Mouse (Mus musculus): ENCODE measurements around the gene Phyhipl.

Phyhipl gene

GRCm38 (mm10) chr10:70631142-70631541 lies 24.6 kb downstream of the Phyhipl start:
- DNase-seq, result no peak

GRCm38 (mm10) chr10:70623461-70623860 lies 32.3 kb downstream of the Phyhipl start:
- no peak for DNase-seq

DNA sequence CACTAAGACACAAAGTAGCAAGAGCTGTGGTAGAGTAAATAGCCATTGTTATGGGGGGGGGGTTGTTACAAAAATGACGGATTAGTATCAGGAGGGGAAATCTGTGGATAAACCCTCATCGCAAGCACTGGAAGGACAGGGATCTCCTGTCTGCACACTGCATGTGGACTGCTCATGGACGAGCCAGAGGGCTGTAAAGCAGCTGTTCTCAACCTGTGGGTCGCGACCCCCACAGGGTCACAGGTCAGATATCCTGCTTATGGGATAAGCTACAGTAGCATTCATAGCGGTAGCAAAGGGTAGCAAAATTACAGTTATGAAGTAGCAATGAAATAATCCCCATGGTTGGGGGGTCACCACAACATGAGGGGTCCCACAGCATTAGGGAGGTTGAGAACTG lies 39.4 kb downstream of the Phyhipl start:
- no peak for DNase-seq

DNA sequence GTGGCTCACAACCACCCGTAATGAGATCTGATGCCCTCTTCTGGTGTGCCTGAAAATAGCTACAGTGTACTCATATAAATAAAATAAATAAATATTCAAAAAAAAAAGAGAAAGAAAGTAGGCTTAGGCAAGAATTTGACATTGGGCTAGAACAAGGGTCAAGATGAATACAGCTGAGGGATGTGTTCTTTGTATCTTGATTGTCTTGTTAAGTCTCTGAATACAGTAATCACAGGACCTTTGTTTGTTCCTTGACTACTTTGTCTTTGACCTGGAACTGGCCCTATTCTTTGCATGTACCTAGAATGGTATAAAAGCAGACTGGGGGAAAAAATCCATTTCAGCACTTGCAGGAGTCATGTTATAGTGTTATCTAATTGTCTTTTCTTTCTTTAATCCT lies 44.1 kb downstream of the Phyhipl start:
- no peak for DNase-seq

- no peak for DNase-seq
Measured at GRCm38 (mm10) chr10:70599925-70600305, 55.9 kb downstream of the Phyhipl start.

DNA sequence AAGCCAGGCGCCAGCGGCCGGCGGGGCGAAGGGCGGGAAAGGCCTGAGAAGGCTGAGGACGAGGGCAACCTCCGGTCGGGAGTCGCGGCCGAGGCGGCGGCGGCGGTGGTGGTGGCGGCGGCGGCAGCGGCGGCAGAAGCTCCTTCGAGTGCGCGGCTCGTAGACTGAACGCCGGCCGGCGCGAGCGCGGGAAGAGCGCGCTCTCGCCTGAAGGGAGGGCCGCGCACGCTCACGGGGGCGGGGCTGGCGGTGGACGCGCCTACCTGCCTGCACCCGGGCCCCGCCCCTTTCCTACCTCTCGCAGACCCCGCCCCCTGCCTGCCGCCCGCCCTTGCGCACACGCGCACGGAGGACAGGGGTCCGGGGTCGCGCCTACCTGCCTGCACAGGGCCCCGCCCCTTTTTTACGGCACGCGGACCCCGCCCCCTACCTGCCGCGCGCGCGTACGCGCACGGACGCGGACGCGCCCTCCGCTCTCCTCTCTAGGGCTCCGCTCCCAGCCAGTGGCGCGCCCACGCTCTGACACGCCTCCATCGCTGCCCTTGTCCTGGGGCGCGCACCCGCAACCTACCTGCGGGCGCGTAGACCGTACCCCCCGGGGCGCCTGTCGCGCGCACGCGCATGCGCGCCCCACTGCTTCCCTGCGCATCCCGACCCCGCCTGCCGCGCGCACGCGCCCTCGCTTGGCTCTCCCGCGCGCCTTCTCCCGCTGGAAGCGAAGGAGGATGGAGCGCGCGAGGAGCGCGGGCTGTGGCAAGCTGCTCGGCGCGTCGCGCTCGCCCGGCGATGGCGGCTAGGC lies 56.4 kb downstream of the Phyhipl start:
- DNase-seq, result peak; percentile 96

DNA sequence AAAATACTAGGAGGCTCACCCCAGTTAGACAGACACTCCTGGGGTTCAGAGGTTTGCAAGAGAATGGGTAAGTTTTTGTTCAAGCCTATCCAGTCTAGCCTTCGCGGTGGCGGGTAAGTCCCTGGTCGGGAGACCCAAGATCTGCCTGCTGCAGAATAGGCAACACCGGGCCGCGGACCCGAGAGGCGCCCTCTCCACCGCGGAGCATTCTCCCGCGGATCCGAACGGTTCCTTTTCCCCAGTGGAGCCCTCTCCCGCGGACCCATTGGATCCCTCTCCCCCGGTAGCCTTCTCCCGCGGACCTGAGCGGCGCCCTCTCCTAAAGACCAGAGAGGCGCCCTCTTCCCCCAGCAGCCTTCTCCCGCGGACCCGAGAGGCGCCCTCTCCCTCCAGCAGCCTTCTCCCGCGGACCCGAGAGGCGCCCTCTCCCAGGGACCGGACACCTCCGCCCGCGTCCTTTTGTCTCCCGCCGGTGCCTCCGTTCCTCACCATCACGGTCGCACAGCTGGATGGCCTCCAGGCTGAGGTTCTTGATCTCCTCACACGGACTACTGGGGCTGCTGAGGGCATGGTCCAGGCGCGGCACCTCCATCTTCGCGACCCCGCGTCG lies 57.1 kb downstream of the Phyhipl start:
- peak; percentile 78 for DNase-seq

GRCm38 (mm10) chr10:70598081-70598515 lies 57.7 kb downstream of the Phyhipl start:
- no peak for DNase-seq

- no peak for DNase-seq
Measured at GRCm38 (mm10) chr10:70594007-70594406, 61.8 kb downstream of the Phyhipl start.

GRCm38 (mm10) chr10:70586876-70587405 lies 68.8 kb downstream of the Phyhipl start:
- DNase-seq, result no peak

DNA sequence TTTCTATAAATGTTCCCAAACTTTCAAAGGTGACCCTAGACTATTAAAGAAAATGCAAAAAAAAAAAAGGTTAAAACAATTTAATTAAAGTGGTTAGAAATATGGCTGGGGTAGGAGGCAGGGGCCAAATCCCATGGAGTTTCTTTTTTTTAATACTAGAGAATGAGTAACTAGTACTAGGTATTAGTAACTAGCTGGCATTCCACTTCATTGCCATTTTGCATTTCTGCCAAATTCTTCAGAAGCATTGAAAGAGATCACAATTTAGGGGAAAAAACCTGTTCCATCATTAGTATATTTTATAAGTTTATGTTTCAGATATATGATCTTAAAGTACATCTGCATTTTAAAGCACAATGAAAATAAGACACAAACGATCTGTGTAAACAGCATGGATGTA lies 71.6 kb downstream of the Phyhipl start:
- no peak for DNase-seq

DNA sequence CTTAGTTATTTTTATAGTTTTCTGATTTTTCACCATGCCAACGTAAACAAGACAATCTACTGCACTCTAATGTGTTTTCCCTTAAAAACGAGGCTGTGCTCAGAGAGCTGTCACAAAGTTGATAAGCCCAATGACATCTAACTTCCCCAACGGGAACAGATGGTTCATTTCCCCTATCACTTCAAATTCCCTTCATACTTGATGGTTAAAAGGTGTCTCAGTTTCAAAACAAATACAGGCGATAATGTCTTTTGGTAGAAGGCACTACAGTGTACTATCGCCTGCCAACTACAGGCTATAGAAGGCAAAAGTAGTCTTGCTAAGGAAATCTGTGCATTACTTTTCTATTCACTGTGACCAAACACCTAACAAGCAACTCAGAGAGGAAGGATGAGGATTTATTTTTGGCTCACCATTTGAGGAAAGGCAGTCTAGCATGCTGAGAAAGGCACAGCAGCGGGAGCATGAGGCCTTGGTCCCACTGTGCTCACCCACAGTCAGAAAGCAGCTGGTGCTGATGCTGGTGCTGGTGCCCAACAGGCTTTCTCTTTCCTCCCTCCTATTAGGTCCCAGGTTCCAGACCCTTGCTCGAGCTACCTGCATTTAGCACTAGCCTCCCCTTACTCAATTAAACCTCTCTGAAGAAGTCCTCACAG lies 74.1 kb downstream of the Phyhipl start:
- no peak for DNase-seq

DNA sequence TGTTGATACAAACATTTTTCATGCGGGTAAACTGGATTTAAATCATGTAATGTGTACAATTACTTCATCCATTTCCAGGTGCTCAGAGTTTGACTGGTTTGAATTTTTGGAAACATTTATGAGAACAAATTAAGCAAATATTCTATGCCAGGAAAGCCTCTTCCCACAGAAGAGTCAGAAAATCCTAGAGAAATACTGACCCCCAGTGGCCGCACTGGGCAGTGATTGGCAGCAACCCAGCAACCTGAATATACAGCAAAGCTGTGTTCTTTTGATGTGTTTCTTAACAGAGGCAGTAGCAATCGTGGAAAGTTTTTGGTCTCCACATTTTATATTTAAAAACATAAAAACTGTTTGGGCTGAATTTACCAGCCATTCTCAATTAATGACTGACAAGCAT lies 92.1 kb downstream of the Phyhipl start:
- peak; percentile 81 for DNase-seq

GRCm38 (mm10) chr10:70552531-70552930 lies 103.2 kb downstream of the Phyhipl start:
- DNase-seq, result no peak

GRCm38 (mm10) chr10:70542857-70543256 lies 112.9 kb downstream of the Phyhipl start:
- DNase-seq, result no peak

DNA sequence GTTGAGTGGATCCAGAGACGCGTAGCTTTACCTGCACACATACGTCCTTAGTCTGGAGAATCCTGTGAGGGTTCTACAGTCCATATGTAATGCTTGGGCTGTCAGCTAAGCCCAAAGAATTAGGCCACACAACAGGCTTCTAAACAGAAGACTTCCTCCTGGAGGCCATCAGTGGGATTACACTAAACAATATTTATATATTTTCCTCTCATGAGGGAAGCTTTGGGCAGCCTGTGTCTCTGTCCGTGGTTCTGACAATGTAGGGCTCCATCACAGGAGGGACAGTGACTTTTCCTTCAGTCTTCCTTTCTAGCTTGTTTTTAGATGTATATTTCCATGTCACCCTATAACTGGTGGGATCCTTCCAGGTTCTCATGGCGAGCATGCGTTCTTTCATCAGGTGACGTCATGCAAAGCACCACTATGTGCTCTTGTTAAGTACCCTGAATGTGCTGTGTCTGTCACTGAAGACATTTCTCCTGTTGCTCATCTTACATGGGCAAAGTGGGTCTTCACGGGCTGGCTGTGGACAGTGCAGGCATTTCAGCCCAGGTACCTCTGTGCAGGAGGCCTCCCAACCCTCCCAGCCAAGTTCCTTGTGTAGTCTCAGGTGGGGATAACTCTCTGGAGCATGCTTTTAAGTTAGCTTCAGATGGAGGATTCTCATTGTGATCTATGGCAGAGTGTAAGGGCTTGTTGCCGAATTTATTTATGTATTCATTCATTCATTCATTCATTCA lies 115.1 kb downstream of the Phyhipl start:
- no peak for DNase-seq

- DNase-seq, result no peak
Measured at GRCm38 (mm10) chr10:70539251-70539650, 116.5 kb downstream of the Phyhipl start.

GRCm38 (mm10) chr10:70537694-70538093 lies 118.1 kb downstream of the Phyhipl start:
- DNase-seq, result no peak

DNA sequence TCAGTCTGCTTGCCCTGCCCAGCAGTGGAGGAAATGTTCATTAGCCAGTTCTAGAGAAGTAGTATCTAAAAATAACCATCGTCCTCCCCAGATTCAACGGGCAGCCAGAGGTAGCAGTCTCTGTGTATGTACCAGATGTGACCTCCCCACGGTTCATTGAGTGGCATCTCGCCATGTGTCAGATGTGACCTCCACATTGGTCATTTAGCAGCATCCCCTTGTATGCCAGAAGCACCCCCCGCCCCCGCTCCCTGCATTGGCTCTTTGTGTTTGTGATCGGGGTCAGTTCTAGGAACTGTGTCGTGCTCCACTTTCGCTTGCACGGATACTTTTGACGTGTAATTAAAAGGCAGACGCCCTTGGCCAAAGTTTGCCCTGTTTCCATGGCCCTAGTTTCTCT lies 120.4 kb downstream of the Phyhipl start:
- no peak for DNase-seq

DNA sequence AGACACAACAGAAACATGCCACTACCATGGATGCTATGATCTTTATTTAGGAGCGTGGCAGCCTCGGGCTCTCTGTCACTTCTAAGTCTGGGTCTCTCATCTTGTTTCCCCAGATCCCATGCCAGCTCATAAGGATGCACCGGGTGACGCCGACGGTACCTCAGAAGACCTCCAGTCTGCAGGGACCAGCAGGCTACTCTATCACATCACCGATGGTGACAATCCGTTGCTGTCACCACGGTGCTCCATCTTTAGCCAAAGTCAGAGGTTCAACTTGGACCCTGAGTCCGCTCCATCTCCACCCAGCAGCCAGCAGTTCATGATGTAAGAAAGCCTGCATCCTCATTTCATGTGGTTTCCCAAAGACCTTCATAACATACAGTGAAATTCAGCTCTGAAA lies 121.2 kb downstream of the Phyhipl start:
- DNase-seq, result no peak

GRCm38 (mm10) chr10:70533986-70534385 lies 121.8 kb downstream of the Phyhipl start:
- no peak for DNase-seq

- DNase-seq, result peak; percentile 41
Measured at GRCm38 (mm10) chr10:70533301-70533781, 122.4 kb downstream of the Phyhipl start.

GRCm38 (mm10) chr10:70532249-70532648 lies 123.5 kb downstream of the Phyhipl start:
- DNase-seq, result peak; percentile 69
